Mouse (Mus musculus) stomach, postnatal 0 days (tissue): Measurements from ENCODE around the gene Pea15a. TPM values are rescaled to one million over a fixed set of nuclear protein-coding genes. Genes with fewer than 3 reads are reported as not detected.

ENCODE experiments used
- ATAC-seq: fragments of 200-750 bp; cut with Nextera tagmentation; 2 replicates; pipeline ENCODE4 v1.8.0; 2017; ENCODE audit not compliant: low FRiP score, low TSS enrichment
- DNase-seq: peaks from one replicate; pipeline ENCODE4 v3.0.0-alpha.2; 2016; ENCODE audit warnings: low spot score
- H3K27ac ChIP-seq: fragments of 300-500 bp; sonication (generic); replicated peaks from 2 replicates; pipeline ENCODE4 v1.5.1; 2014; ENCODE audit warnings: mild to moderate bottlenecking, control low read depth
- H3K27me3 ChIP-seq: fragments of 300-500 bp; sonication (generic); 2 replicates; pipeline ENCODE4 v1.6.1; 2014; ENCODE audit warnings: low read length; ENCODE audit not compliant: control insufficient read depth, insufficient read depth
- H3K36me3 ChIP-seq: fragments of 300-500 bp; sonication (generic); 2 replicates; pipeline ENCODE4 v1.6.1; 2014; ENCODE audit warnings: low read length, mixed read lengths; ENCODE audit not compliant: control insufficient read depth, insufficient read depth
- H3K4me1 ChIP-seq: fragments of 300-500 bp; sonication (generic); replicated peaks from 2 replicates; pipeline ENCODE4 v1.6.1; 2014; ENCODE audit warnings: antibody characterized with exemption; ENCODE audit not compliant: control insufficient read depth, insufficient read depth
- H3K4me2 ChIP-seq: fragments of 300-500 bp; sonication (generic); replicated peaks from 2 replicates; pipeline ENCODE4 v1.6.1; 2014; ENCODE audit warnings: low read depth, mild to moderate bottlenecking, control low read depth, moderate library complexity
- H3K4me3 ChIP-seq: fragments of 300-500 bp; sonication (generic); 2 replicates; pipeline ENCODE4 v1.5.1; 2014; ENCODE audit warnings: low read depth, low read length, control low read depth
- H3K9ac ChIP-seq: fragments of 300-500 bp; sonication (generic); 2 replicates; pipeline ENCODE4 v1.6.1; 2014; ENCODE audit warnings: mild to moderate bottlenecking, low read length, control low read depth, mixed read lengths
- H3K9me3 ChIP-seq: fragments of 300-500 bp; sonication (generic); 2 replicates; pipeline ENCODE4 v1.6.1; 2016; ENCODE audit warnings: low read length; ENCODE audit not compliant: control insufficient read depth
- CTCF ChIP-seq: IDR thresholded peaks from 2 replicates; pipeline ENCODE4 v1.5.1; 2016; ENCODE audit warnings: antibody characterized with exemption, low read depth, mild to moderate bottlenecking, moderate library complexity
- EP300 ChIP-seq: optimal IDR thresholded peaks from 2 replicates; pipeline ENCODE3; 2016; ENCODE audit warnings: antibody characterized with exemption
- WGBS: fragments of 180-500 bp; shearing (Covaris S2); extraction: QIAGEN DNeasy Blood & Tissue Kit; methylation state at CpG from one replicate; pipeline ENCODE4 v1.1.7; 2014; 5-methylcytosine and 5-hydroxymethylcytosine counted together
- polyA plus RNA-seq: library from polyadenylated mRNA; unstranded; fragments of >200 nt; fragmentation: Nextera tagmentation; extraction: Ambion mirVana; gene quantifications from 2 replicates; pipeline ENCODE4 v1.2.1, GENCODE M21; 2015

Pea15a gene
- polyA plus RNA-seq, 1 experiment from 2014 or later, result 79.4 TPM

GRCm38 (mm10) chr1:172240945-172241708 lies 34.5 kb upstream of the Pea15a start:
- TF ChIP-seq CTCF (no peak), EP300 (no peak)
- 66% methylated on average over 6 of the region's 6 CpGs for WGBS
- Histone ChIP-seq H3K9ac (no peak overlapping the region), H3K4me1 (no peaks in the 10 kb centered on the region), H3K36me3 (no peaks in the 10 kb centered on the region), H3K27ac (no peak overlapping the region), H3K4me3 (no peak overlapping the region), H3K9me3 (no peaks in the 10 kb centered on the region), H3K4me2 (no peak overlapping the region), H3K27me3 (no peaks in the 10 kb centered on the region)
- ATAC-seq (no peak), DNase-seq (no peak)

GRCm38 (mm10) chr1:172229215-172229614 lies 22.6 kb upstream of the Pea15a start:
- Histone ChIP-seq H3K4me1 (no peaks in the 10 kb centered on the region), H3K27me3 (no peaks in the 10 kb centered on the region), H3K4me2 (no peak overlapping the region), H3K27ac (no peak overlapping the region), H3K9me3 (no peaks in the 10 kb centered on the region), H3K36me3 (no peaks in the 10 kb centered on the region), H3K4me3 (no peak overlapping the region), H3K9ac (no peak overlapping the region)
- DNase-seq (no peak), ATAC-seq (no peak)
- TF ChIP-seq EP300, result no peak
- TF ChIP-seq CTCF, result no peak
- 83% methylated on average over 1 of the region's 1 CpGs for WGBS

DNA sequence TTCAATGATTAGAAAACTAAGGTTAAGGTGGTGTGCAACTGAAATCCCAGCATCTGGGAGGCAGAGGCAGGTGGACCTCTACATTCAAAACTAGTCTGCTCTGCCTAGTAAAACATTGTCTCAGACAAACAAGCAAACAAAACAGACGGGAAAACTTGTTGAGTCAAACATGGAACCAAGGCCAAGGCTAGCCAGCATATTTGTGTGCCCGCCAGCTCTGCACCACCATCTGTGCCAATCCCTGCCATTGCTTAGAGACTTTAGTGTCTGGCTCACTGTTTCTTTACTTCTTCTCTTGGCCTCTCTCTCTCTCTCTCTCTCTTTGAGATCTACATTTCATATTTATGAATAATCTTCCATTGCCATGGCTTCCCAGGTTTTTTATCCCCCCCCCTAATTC lies 21.6 kb upstream of the Pea15a start:
- no peak for TF ChIP-seq EP300
- TF ChIP-seq CTCF, result no peak
- ATAC-seq (no peak), DNase-seq (no peak)
- Histone ChIP-seq H3K4me2 (no peak overlapping the region), H3K27ac (no peak overlapping the region), H3K27me3 (no peaks in the 10 kb centered on the region), H3K4me3 (no peak overlapping the region), H3K36me3 (no peaks in the 10 kb centered on the region), H3K9me3 (no peaks in the 10 kb centered on the region), H3K9ac (no peak overlapping the region), H3K4me1 (no peaks in the 10 kb centered on the region)
- 76% methylated on average over 2 of the region's 2 CpGs for WGBS

- WGBS, result 60% methylated on average over 11 of the region's 11 CpGs
- H3K9me3 ChIP-seq, result no peaks in the 10 kb centered on the region
- TF ChIP-seq CTCF (no peak), EP300 (no peak)
- no peak overlapping the region for H3K9ac ChIP-seq
- peaks cover 12% of the 10 kb centered on the region; the same call in 1 of the 2 replicates for H3K4me1 ChIP-seq
- H3K27ac ChIP-seq, result peak overlapping the region; percentile 45; the same call in 1 of the 2 replicates
- H3K36me3 ChIP-seq, result no peaks in the 10 kb centered on the region
- DNase-seq (no peak), ATAC-seq (no peak)
- no peak overlapping the region for H3K4me2 ChIP-seq
- H3K4me3 ChIP-seq, result no peak overlapping the region
- no peaks in the 10 kb centered on the region for H3K27me3 ChIP-seq
Observed at GRCm38 (mm10) chr1:172221297-172222063, 14.9 kb upstream of the Pea15a start.

DNA sequence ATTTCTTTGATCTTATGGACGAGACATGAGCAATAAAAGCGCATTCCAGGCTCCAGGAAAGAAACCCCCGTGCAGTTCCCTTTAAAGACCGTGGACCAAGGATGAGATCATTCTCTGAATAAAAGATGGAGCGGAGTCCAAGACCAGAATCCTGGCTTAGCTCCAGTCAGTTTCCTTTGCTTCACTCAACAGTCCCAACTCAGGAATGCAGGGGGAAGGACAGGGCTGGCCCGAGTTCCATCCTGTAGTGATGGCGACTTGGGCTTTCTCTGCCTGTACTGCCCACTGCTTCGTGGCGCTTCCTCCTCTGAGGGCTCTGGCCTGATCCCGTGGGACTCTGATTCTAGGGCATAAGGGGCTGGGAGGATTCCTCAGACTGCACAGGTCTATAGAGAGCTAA lies 13.8 kb upstream of the Pea15a start:
- 43% methylated on average over 10 of the region's 10 CpGs for WGBS
- Histone ChIP-seq H3K36me3 (no peaks in the 10 kb centered on the region), H3K27ac (peak overlapping the region; percentile 45; the same call in 1 of the 2 replicates), H3K4me3 (no peak overlapping the region), H3K4me1 (peaks cover 12% of the 10 kb centered on the region; the same call in 1 of the 2 replicates), H3K9me3 (no peaks in the 10 kb centered on the region), H3K4me2 (peak overlapping the region; percentile 14; the same call in 1 of the 2 replicates), H3K27me3 (no peaks in the 10 kb centered on the region), H3K9ac (no peak overlapping the region)
- DNase-seq (no peak), ATAC-seq (peak; percentile 48; the same call in 1 of the 2 replicates)
- no peak for TF ChIP-seq EP300
